Mouse (Mus musculus) adrenal gland, postnatal 25 days (tissue): ENCODE measurements around the gene Gm21958. TPM values are rescaled to one million over a fixed set of nuclear protein-coding genes. Genes with fewer than 3 reads are reported as not detected.
A peak's percentile ranks its signal among the peaks of the same experiment; 100 is the strongest.

Experiments
- DNase-seq: peaks from one replicate; pipeline ENCODE4 v3.0.0; 2021; ENCODE audit warnings: mixed read lengths
- long read RNA-seq: library from polyadenylated mRNA; stranded (forward); transcript quantifications from one replicate; pipeline ENCODE4 v2.0.0, GENCODE M21; 2021
- total RNA-seq: library from RNA; stranded (reverse); gene quantifications from 2 replicates; pipeline ENCODE4 v1.2.3, GENCODE M21; 2021

Gene Gm21958
- not detected in 2 replicates for total RNA-seq
- long read RNA-seq = 0 reads

DNA sequence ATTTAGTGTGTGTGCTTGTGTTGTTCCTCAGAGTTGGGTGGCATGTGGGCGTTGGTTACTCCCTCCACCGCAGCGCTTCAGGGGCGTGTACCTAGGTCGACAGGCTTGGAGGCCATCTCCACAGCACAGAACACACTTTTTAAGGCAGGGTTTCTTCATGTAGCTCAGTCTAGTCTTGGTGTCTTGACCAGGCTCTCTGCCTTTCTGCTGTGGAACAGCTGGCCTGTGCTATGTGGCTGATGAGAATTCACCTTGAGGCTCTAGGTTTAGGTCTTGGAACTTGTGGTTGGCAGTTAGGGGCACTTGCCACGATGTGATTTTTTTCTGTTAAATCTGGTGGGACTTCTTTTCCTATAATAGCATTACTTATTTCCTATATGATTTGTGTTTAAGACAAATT is at the start of gene Gm21958:
Gm21958 (minus strand) TSS at position 101 of the 400 bp plus-strand sequence.
- DNase-seq = no peak

DNA sequence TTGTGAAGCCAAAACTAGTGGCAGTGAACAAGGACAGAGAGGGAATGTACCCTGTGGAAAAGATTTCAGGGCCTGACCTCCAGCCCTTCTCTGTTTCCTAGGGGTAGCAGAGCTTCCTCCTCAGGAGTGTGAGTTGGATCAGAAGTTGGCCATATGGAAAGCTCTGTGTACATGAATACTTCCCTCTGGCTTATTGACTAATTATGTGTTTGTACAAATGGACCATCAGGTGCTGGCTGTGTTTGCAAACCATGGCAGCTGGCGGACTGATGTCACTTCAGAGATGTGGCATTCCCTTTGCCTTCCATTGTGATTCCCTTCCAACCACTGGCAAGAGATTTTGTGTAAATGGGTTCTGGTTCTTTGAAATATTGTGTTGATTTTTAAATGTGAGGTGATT is 47.1 kb upstream of the Gm21958 start:
- no peak for DNase-seq

DNA sequence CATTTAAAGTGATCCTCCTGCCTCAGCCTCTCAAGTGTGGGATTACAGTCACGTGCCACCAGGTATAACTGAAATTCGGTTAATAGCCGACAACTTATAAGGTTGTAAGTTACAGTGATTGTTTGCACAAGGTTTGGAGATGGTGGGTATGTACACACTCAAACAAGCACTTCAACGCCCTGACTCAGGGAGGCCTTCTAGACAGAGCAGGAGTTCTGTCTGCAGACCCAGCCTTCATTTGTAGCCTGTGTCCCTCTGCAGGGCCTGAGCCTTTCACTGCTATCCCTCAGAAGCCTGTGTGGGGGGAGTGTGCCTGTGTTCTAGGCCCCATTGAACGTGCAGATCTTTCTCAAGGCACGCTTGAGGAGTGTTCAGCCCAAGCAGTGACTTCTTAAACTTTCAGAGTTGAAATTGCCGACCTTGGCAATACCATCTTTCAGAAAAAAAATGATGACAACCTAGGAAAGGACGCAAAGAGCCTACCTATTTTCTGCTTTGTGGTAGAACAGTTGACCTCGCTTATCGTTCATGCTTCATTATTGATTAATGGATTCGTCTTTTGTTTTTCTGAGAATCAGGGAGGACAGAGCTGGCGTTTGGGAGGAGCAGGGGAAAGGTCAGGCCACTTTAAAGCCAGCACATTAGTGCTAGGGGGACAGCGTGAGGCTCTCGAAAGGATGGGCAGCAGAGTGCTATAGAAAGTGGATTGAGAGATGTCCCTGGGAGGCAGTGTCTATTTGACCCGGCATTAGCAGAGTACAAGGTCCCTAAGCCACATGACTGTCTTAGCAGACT is 46.4 kb upstream of the Gm21958 start:
- DNase-seq = no peak

DNA sequence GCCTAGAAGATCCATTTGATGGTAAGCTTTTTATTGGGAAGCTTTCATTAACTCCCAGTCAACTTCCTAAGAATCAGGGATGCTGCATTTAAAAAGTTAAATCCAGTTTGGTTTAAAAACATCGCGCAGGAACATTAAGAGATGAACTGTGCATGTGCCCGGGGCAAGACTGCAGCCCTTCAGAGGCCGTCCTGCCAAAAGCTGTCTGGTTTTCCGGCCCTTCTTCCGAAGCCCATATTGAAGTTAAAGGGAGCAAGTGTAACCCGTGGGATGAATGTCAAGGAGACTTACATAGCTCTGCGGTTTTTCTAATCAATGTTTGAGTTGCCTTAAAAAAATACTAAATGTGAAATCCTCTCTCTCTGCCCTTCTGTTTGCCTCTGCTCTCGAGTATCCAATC is 45.1 kb upstream of the Gm21958 start:
- no peak for DNase-seq

DNA sequence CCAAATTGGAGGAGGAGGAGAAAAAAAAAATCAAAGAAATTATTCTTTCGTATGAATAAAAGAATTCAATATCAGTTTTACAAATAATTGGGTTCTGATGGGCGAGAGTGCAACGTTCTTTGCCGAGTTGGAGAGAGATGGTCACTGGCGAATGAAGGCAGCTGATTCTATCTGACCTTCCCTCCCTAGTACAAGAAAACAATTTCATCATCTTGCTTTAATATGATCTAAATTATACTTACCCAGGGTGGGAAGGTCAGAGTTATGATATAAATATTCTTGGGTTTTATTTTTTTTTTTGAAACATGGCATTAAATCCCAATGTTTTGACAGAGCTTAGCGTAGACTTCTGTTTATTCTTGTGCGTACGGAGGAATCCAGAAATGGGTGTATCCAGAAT is 43.3 kb upstream of the Gm21958 start:
- no peak for DNase-seq

DNA sequence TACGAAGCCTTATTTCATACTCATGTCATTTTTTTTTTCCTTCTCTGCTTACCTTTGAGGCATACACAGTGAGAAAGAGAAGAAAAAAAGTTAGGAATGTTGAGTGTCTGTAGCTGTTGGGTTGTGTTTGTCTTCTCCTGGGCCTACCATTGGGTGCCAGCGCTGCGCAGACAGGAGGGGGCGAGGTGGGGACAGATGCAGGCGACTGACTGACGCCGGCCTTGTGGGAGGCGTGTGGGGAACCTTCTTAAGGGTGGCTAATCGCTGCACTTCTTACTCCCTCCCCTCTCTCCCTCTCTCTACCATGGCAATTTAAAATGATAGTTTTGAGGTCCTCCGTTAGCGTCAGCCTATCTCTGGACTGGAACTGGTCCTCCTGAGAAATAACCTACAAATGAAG is 41.9 kb upstream of the Gm21958 start:
- DNase-seq = peak; percentile 56

DNA sequence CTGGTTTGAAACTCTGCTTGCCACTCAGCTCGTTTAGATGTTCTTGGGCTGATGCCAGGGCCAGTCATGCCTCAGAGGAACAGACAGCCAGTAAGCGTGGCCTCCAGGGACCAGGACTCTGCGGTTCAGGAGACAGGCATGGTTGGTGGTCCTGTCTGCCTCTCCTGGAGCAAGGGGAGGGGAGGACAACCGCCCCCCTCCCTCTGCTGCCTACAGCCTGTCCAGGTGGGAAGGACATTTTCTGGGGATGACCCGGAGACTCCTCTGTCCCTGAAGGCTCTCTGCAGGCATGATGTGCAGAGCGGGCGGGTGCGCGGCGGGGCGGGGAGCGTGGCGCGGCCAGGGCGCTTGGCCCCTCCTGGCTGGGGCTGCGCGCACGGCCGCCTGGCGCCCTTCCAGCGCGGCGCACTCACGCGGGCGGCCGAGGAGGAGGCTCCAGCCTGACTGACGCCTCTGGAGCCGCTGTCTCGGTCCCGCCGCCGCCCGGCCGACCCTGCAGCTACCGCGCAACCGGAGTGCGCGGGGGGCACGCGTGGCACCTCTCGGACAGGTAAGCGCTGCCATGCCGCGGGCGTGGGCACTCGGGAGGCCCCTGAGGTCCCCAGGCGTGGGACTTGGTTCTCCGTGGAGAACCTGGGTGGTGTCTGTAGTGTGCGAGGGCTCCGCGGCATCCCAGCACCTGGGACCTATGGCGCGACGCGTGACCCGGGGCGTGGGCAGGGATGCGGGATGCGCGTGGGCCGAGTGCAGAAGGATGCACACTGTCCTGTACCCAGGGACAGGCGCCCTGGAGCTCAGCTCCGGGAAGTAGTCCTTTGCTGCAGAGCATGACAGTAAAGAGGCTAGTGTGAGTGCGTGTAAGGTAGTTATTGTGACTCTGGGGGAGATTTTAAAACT is 41.2 kb upstream of the Gm21958 start, which contains the start of gene Smad9:
Smad9 (plus strand) TSS at position 438 of the 897 bp plus-strand sequence.
- peak; percentile 87 for DNase-seq

DNA sequence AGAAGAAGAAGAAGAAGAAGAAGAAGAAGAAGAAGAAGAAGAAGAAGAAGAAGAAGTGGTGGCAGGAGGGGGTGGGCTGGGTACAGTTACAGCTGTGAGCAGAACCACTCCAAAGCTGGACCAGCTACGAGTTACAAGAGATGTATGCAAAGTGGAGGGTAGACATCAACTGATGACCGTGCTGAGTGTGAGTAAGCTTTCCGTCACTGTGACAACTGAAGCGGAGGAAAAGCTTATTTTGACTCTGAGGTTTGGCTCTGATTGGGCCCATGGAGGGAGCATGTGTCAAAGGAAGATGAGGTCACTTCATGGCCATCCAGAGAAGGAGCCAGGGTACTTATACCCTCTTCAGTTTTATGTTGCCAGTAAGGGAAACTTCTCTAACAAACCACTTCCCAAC is 39.3 kb upstream of the Gm21958 start:
- no peak for DNase-seq

DNA sequence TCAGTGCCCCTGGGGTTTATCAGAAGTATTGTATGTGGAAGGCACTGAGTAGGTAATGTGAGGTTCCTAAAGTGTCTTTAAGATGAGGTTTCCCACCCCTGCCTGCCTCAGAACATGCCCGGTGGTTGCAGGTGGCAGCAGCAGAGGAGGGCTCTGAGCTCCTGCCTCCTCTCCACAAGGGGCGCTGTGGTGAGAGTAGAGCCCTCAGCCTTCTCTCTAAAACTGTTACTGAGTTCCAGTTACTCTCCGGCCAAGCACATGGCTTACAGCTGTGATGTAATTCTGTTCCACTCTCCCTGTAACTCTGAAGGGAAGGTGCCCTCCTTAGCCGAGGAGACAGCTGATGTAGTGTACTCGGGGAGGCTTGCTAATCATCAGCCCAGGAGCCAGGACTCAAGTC is 31.6 kb upstream of the Gm21958 start:
- DNase-seq = peak; percentile 35

DNA sequence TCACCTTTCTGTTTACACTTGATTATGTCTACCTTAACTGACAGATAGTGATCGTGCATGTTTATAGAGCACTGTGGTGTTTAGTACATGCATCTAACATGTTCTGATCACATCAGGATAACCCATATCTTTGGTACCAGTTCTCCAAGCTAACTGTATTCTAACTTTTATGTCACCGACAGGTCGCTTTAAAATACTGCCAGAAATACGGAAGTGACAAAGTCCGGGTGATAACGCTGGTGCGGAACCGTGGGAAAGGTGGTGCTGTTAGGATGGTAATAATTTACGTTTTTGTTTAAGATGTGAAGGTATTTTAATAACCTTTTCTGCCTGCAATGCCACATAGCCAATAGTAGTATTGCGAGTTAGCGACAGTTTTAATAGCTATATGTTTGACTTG is 27.8 kb upstream of the Gm21958 start:
- DNase-seq = no peak

DNA sequence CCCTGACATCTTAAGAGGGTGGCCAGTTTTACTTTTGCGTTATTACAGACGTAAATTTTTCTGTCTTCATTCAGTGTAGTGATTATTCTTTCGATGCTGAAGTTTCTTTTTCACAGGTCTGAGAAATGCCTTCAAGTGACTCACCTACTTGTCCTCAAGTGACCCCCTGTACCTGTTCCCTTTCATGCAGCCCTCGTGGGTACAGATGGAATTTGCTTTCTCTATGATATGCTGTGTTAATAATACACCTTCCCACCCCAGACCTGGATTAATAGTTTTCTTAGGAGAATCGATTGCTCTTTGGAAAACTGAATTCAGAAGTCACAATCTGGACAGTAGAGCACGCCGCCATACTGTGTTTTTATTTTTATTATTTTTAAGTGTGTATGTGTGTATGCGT is 23.2 kb upstream of the Gm21958 start:
- DNase-seq = no peak

DNA sequence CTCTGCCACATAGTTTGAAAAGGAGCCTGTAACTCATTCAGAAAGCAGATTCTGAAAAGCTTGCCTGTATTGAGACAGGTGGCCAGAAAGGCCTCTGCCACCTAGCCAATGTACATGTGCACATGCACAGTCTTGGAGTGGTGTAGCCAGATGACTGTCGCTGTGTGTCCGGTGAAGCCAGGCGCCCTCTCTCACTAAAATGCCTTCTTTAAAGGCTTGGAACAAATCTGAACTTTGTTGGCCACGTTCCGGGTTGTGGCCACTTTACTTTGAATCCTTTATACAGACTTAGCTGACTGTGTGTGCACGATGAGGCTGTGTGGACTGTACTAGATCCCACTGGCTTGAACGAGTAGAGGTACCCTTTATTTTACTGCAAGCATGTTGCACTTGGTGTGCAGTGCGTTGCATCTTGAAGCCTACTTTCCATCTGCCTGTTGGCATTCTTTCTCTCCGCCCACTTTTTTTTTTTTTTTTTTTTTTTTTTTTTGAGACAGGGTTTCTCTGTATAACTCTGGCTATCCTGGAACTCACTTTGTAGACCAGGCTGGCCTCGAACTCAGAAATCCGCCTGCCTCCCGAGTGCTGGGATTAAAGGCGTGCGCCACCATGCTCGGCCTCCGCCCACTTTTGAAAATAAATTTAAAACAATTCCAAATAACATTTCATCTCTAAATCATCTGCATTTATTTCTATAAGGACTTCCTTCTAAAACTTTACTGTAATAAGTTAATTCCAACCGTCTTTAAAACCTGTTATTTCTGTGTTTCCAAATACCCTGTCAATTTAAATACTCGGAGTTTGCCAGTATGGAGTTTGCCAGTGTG is 22.2 kb upstream of the Gm21958 start:
- no peak for DNase-seq

DNA sequence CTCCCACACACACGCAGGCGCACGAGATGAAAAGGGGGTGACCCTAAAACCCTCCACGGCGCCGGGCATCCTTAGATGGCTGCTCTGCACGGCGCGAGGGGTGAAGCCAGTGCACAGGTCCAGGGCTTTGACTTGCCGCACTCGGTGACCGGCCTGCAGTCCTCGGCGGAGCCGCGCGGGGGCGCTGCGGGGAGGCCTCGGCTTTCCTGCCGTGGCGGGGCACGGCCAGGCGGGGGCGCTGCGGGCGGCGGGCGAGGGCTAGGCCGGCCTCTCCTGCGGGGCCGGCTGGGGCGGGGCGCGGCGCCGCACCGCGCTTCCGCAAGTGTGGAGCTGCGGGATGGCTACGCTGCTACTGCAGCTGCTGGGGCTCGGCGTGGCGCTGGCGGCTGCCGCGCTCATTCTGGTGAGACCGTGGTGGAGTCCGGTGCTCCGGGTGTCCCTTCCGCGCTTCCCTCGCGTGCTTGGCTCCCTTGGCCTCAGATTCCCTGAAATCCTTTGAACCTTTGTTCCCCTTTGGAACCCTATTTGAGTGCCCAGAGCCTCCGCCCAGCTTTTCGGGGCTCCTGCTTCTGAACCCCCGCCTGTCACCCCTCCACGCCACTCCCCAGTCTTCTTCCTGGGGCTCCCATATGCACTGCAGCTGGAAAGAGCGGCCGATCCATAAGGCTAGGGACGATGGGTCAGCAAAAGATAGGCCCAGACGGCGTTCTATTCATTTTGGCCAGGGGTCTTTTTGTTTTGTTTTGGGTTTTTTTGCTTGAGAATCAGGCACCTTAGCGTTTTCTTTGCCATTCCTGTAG is 21.3 kb upstream of the Gm21958 start, which contains the start of the genes Exosc8 and Alg5:
Exosc8 (minus strand) TSS at position 147 of the 800 bp plus-strand sequence.
Alg5 (plus strand) TSS at position 293 of the 800 bp plus-strand sequence.
- peak; percentile 93 for DNase-seq

DNA sequence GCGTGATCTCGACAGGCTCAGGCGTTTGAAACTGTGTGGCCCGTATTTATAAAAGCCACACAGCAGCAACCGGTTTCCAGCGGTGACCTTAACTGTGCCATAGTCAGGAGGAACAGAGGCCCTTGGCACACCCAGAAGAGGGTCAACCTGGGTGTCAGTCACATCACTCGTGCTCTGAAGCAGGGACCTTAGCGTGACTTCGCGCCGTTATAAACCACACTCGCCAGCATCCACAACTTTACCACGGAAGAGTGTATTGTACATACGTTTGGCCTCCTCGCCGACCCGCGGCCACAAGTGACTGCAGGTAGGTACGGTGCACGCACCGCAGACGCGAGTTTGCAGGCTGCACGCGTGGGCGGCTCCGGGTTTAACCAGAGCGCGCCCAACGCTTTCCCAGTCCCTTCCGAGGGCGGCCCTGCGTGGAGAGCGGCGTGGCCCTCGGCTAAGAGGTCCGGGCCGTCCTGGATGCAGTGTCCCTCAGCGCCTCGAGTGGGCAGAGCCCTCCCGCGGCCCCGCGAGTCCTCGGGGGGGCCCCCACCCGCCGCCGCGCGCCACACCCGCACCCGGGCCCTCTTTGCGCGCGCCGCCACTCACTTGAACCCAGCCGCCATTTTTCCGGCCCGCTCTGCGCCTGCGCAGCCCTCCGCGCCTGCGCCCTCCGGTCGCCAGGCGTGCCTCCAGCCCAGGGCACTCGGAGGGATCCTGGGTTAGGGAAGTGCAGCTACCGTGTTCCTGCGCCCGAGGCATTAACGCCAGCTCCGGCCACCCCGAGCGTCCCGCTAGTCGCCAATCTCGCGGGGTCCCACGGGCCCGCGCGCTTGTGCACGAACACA is 20.5 kb upstream of the Gm21958 start:
- DNase-seq = peak; percentile 93

DNA sequence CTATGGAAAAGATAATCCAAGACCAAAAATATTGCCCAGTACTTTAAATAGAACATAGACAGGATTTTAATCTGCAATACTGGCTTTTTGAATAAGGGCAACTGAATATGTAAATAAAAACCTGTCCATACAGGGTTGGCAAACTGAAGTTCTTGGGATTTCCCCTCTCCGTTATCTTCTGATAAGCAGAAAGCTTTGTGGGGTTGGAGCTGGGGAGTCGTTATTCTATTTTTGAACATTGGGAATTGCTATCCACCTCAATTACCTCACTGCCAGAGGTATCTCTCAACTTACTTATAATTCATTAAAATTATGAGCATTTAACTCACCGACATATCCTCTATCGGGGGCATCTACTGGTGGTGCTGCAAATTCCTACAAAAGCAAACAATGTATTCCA is 18.2 kb upstream of the Gm21958 start:
- no peak for DNase-seq

DNA sequence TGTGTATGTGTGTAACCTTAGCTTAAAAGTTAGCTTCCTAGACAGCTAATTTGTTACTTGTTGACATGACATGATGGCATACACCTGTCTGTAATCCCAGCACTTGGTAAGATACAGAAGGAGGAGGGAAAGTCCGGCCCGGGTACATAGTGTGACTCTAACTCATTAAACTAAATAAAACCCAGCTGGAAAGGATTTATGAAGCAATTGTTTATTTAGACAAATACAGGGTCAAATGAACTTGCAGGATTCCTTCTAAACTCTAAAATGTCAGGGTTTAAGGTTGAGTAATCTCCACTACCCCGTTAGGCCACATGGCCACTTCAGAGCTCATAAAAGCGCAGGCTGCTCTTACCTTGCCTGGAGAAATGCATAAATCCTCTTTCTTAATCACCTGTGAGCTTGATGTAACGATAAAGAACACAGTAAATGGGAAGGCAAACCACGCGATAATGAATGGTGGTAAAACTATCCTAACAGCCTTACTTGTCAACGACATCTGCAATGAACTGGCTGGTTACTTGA is 17.5 kb upstream of the Gm21958 start:
- DNase-seq = no peak

DNA sequence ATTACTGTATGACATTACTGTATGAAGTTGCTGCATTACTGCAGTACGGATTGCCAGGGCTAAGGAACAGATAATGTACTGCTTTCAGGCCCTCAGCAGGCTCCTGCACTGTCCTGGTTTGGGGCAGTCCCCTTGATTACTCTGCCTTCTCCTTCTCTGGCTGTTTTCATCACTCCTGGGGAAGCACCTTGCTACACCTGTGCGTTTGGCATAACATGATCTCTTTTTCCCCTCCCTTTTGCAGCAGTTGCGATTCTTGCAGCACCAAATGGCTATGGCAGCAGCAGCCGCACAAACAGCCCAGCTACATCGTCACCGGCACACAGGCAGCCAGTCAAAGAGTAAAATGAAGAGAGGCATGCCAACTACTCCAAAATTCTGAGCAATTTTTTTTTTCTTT is 13.9 kb upstream of the Gm21958 start:
- no peak for DNase-seq

DNA sequence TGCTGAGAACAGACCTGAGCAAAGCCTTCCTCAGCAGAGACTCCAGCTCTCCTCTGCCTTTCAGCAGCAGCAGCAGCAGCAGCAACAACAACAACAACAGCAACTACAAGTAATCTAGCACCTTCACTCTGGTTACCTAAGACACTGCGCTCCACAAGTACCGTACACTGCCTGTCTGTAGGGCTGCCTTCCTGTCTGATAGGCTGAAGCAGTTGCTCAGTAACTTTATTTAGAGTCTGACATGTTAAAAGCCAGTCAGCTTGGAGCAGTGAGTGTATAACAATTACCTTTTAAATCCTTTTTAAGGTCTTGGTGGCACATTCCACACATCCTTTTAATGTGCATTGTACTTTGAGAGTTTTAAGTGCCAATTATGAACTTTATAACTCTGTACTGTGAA is 13.4 kb upstream of the Gm21958 start:
- DNase-seq = no peak

DNA sequence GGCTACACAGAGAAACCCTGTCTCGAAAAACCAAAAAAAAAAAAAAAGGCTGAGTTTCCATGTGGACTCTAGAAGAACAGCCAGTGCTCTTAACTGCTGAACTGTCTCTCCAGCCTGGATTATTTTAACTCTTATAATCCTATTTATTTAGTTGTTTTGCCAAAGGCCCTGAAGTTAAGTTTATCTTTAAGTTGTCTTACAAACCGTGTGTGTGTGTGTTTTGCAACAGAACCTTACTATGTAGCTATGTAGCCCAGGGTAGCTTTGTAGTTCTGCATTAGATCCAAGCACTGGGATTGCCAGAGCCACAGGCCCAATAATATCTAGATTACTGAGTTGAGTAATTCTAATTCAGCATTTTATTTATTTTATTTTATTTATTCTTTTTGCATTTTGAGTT is 11.2 kb upstream of the Gm21958 start:
- no peak for DNase-seq
